Mouse (Mus musculus) embryonic facial prominence, embryonic 14.5 days (tissue): ENCODE measurements around the gene A430078G23Rik. TPM values are rescaled to one million over a fixed set of nuclear protein-coding genes. Genes with fewer than 3 reads are reported as not detected.
"Not testable (repeated sequence)": the region's sequence is repeated elsewhere in the genome, so short reads cannot be mapped to it uniquely, and the experiment has no call there.

Experiments
- ATAC-seq: fragments of 200-750 bp; cut with Nextera tagmentation; 2 replicates; pipeline ENCODE4 v1.8.0; 2017; ENCODE audit warnings: low read depth, moderate number of reproducible peaks, moderate TSS enrichment
- DNase-seq: peaks from one replicate; pipeline ENCODE4 v3.0.0-alpha.2; 2015; ENCODE audit warnings: low spot score
- H3K27ac ChIP-seq: fragments of 300-500 bp; sonication (generic); replicated peaks from 2 replicates; pipeline ENCODE4 v1.5.1; 2014; ENCODE audit warnings: low read depth, mild to moderate bottlenecking, low read length, moderate library complexity
- H3K27me3 ChIP-seq: fragments of 300-500 bp; sonication (generic); replicated peaks from 2 replicates; pipeline ENCODE4 v1.6.1; 2014; ENCODE audit warnings: low read length; ENCODE audit not compliant: control insufficient read depth, insufficient read depth
- H3K36me3 ChIP-seq: fragments of 300-500 bp; sonication (generic); 2 replicates; pipeline ENCODE4 v1.6.1; 2014; ENCODE audit warnings: low read length, mixed read lengths; ENCODE audit not compliant: control insufficient read depth, insufficient read depth
- H3K4me1 ChIP-seq: fragments of 300-500 bp; sonication (generic); 2 replicates; pipeline ENCODE4 v1.6.1; 2014; ENCODE audit warnings: antibody characterized with exemption, low read length; ENCODE audit not compliant: control insufficient read depth, insufficient read depth
- H3K4me2 ChIP-seq: fragments of 300-500 bp; sonication (generic); 2 replicates; pipeline ENCODE4 v1.6.1; 2014; ENCODE audit warnings: low read depth, mild to moderate bottlenecking, low read length, moderate library complexity, mixed read lengths
- H3K4me3 ChIP-seq: fragments of 300-500 bp; sonication (generic); 2 replicates; pipeline ENCODE4 v1.5.1; 2014; ENCODE audit warnings: low read depth, mild to moderate bottlenecking, low read length
- H3K9ac ChIP-seq: fragments of 300-500 bp; sonication (generic); 2 replicates; pipeline ENCODE4 v1.6.1; 2014; ENCODE audit warnings: low read depth, mild to moderate bottlenecking, low read length, moderate library complexity, mixed read lengths
- H3K9me3 ChIP-seq: fragments of 300-500 bp; sonication (generic); 2 replicates; pipeline ENCODE4 v1.6.1; 2016; ENCODE audit warnings: low read length; ENCODE audit not compliant: control insufficient read depth
- WGBS: fragments of 180-500 bp; shearing (Covaris S2); extraction: QIAGEN DNeasy Blood & Tissue Kit; methylation state at CpG from one replicate; pipeline ENCODE4 v1.1.7; 2014; 5-methylcytosine and 5-hydroxymethylcytosine counted together
- polyA plus RNA-seq: library from polyadenylated mRNA; unstranded; fragments of >200 nt; fragmentation: Nextera tagmentation; extraction: Ambion mirVana; gene quantifications from 2 replicates; pipeline ENCODE4 v1.2.1, GENCODE M21; 2014

A430078G23Rik gene
- polyA plus RNA-seq, 1 experiment from 2014 or later = 0.21 TPM

DNA sequence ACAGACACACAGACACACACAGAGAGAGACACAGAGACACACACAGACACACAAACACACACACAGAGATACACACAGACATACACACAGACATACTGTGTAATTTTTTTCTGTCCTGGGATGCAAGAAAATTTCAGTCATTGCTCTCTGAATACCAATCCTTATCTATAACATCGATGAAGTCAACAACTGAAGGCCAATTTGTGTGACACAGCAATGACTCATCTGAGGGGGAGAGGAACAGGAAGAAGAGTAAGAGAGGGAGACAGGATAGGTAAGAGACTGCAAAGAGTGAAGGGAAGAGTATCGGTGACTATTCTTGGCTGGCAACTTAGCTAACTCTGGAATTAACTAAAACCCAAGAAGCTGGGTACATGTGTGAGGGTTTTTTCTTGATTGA, 29.0 kb upstream of the A430078G23Rik start:
- 86% methylated on average over 2 of the region's 2 CpGs for WGBS
- no peaks in the 10 kb centered on the region for H3K36me3 ChIP-seq
- ATAC-seq = no peak

DNA sequence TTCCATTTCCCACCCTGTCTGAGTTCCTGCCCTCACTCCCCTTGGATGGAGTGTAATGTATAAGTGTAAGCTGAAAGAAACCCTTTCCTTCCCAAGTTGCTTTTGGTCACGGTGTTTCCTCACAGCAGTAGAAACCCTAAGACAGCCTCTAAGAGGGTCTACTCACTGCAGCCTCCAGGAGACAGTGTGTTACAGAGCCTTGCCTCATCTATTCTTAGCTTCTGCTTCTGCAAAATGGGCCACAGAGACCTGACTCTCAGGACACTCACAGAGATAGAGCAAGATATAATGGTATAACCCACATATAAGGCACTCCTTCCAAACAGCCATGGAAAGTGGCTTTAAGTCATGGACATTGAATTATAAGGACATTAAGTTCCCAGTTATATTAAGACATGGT, 26.2 kb upstream of the A430078G23Rik start:
- Histone ChIP-seq H3K4me3 (no peak overlapping the region), H3K9ac (no peak overlapping the region), H3K27ac (no peak overlapping the region), H3K36me3 (no peaks in the 10 kb centered on the region), H3K27me3 (no peaks in the 10 kb centered on the region), H3K9me3 (no peaks in the 10 kb centered on the region), H3K4me1 (no peaks in the 10 kb centered on the region), H3K4me2 (no peak overlapping the region)
- no peak for ATAC-seq
- WGBS = 80% methylated on average over 1 of the region's 1 CpGs
- DNase-seq = no peak

More for the DNA sequence above, 29.0 kb upstream of the A430078G23Rik start:
- Histone ChIP-seq H3K4me1 (no peaks in the 10 kb centered on the region), H3K4me2 (no peak overlapping the region), H3K27ac (no peak overlapping the region), H3K9ac (no peak overlapping the region), H3K27me3 (no peaks in the 10 kb centered on the region), H3K9me3 (no peaks in the 10 kb centered on the region), H3K4me3 (no peak overlapping the region)
- DNase-seq = no peak

DNA sequence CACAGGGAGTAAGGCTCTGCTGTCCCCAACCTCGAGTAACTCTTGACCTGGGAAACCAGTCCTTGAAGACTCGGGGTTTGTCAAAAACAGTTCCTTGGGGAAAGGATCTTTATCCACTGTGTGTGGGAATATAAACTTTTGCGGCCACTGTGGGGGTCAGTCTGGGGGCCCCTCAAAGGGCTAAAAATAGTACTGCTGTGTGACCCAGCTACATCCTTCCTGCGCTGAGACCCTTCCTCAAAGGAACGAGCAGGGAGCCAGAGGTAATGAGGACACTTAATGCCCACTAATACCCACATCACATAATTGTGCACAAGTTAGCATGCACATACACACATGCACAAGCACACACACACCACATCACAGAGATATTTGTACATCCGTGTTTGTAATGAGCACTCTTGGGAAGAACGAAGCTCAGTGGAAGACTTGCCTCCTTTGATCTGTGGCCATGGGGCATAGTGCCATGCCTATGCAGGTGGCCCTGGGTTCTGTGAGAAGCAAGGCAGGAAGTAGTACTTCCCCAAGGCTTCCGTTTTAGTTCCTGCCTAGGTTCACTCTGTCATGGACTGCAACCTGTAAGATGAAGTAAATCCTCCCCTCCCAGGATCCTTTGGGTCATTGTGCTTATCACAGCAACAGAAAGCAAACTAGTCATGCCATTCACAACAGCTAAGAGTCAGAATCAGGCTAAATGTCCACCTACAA, 25.5 kb upstream of the A430078G23Rik start:
- Histone ChIP-seq H3K9me3 (no peaks in the 10 kb centered on the region), H3K36me3 (no peaks in the 10 kb centered on the region), H3K27ac (no peak overlapping the region), H3K4me1 (no peaks in the 10 kb centered on the region), H3K9ac (no peak overlapping the region), H3K4me3 (no peak overlapping the region), H3K4me2 (no peak overlapping the region), H3K27me3 (no peaks in the 10 kb centered on the region)
- 67% methylated on average over 8 of the region's 8 CpGs for WGBS
- no peak for ATAC-seq
- no peak for DNase-seq

DNA sequence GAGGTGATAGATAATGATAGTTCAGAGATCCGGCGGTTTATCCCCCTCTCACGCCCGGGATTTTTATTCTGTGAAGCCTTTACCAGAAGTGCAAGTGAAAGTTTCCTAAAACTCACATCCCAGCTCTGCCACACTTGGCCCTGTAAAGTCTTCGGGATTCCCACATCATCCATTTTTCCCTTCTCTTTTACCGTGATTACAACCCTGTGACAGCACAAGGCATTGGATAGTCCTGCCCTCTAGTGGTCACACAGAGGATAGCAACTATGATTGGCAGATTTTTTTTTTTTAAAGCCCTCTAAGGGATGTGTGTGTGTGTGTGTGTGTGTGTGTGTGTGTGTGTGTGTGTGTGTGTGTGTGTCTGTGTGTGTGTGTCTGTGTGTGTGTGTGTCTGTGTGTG, 22.6 kb upstream of the A430078G23Rik start:
- Histone ChIP-seq H3K4me2 (no peak overlapping the region), H3K36me3 (no peaks in the 10 kb centered on the region), H3K9me3 (no peaks in the 10 kb centered on the region), H3K4me3 (no peak overlapping the region), H3K4me1 (no peaks in the 10 kb centered on the region), H3K9ac (no peak overlapping the region), H3K27ac (no peak overlapping the region), H3K27me3 (no peaks in the 10 kb centered on the region)
- peak; percentile 54 for DNase-seq
- 52% methylated on average over 6 of the region's 6 CpGs for WGBS
- ATAC-seq = no peak; the same call in 1 of the 2 replicates

DNA sequence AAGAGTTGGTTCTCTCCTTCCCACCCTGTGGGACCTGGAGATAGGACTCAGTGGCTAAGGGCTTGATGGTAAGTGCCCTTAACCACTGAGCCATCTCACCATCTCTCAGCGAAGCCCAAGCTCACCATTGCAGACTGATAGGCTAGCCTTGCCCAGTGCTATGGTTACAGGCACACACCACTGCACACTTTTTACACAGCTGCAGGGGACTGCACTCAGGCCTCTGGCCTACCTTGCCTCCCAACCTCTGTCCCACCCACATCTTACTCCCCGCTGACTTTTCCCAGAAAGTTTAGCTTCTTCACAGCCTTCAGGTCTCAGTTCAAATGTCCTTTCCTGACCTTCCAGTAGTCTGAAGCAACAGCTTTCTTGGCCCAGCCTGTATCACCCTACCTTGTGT, 21.5 kb upstream of the A430078G23Rik start:
- Histone ChIP-seq H3K27ac (no peak overlapping the region), H3K4me3 (no peak overlapping the region), H3K27me3 (no peaks in the 10 kb centered on the region), H3K4me2 (no peak overlapping the region), H3K4me1 (no peaks in the 10 kb centered on the region), H3K9ac (no peak overlapping the region), H3K9me3 (no peaks in the 10 kb centered on the region), H3K36me3 (no peaks in the 10 kb centered on the region)
- DNase-seq = no peak
- 83% methylated on average over 2 of the region's 2 CpGs for whole genome bisulfite sequencing
- no peak for ATAC-seq

DNA sequence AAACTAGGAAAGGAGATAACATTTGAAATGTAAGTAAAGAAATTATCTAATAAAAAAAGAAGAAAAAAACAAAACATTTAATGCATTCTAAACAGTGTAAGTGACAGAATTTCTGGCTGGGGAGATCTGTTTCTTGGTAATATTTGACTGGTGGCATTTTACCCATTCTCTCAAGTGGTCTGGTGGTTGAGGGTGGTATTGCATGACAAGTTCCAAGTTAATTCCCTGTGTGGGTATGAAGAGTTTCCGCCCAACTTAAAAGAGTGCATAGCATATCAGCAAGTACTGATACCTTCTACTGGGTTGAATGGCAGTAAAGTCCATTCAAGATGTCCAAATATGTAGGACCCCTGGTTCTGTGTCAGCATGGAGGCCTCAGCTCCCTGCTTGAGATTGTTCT, 17.3 kb upstream of the A430078G23Rik start:
- 93% methylated on average over 1 of the region's 1 CpGs for WGBS
- Histone ChIP-seq H3K4me2 (no peak overlapping the region), H3K27ac (no peak overlapping the region), H3K4me1 (no peaks in the 10 kb centered on the region), H3K9me3 (no peaks in the 10 kb centered on the region), H3K36me3 (no peaks in the 10 kb centered on the region), H3K9ac (no peak overlapping the region), H3K4me3 (no peak overlapping the region), H3K27me3 (no peaks in the 10 kb centered on the region)
- ATAC-seq (no peak), DNase-seq (no peak)

DNA sequence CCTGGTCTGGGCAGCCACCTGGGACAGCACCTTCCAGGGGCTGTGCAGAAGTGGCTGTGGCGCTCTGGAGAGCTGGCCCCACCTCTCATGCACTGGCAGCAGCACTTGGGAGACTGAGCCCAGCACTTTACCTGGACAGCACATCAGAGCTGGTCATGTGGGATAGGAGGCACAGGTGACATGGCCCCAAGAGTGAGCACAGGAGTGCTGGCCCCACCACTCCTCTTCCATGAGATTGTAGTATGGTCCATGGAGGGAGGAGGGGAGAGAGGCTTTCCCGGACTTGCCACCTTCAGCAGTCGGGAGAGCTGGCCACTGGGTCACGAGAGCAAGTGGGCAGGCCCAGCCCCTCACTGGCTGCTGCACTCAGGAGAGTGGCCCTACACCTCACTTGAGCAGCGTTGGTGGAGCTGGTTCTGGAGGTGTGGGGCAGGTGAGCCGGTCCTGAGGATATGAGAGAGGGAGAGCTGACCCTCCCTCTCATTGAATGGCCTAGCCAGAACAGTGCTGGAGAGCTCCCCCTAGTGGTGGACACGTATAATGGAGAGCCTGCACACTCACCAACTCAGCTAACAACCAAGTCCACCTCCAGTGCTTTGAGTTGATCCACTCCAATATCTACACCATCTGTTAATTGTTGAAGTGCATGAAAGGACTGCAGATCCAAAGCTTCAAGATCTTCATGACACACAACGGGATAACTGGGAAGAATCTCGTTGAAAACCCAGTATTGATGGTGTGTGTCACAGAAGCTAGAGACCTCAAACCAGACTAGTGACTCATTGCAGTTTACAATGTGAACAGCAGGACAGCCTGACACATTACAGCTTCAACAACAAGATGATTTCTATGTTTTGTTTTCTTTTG, 16.3 kb upstream of the A430078G23Rik start:
- Histone ChIP-seq H3K9ac (no peak overlapping the region), H3K4me1 (no peaks in the 10 kb centered on the region), H3K36me3 (no peaks in the 10 kb centered on the region), H3K4me3 (no peak overlapping the region), H3K4me2 (no peak overlapping the region), H3K27me3 (no peaks in the 10 kb centered on the region), H3K9me3 (no peaks in the 10 kb centered on the region), H3K27ac (no peak overlapping the region)
- no peak for ATAC-seq
- DNase-seq = peak; percentile 22
- 52% methylated on average over 9 of the region's 9 CpGs for WGBS

DNA sequence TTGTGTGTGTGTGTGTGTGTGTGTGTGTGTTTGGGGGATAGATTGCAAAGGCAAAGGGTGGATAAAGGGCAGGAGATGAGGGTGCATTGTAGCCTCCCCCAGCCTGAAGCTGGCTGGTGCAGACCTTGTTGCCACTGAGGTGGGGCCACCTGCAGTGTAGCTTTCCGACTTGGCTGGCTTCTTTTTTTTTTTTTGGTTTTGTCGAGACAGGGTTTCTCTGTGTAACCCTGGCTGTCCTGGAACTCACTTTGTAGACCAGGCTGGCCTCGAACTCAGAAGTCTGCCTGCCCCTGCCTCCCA, 15.7 kb upstream of the A430078G23Rik start:
- not testable (repeated sequence) for H3K4me3 ChIP-seq, H3K27ac ChIP-seq, DNase-seq, H3K9me3 ChIP-seq, H3K9ac ChIP-seq, H3K27me3 ChIP-seq, H3K36me3 ChIP-seq, ATAC-seq, H3K4me1 ChIP-seq, H3K4me2 ChIP-seq
- WGBS = 72% methylated on average over 3 of the region's 3 CpGs

DNA sequence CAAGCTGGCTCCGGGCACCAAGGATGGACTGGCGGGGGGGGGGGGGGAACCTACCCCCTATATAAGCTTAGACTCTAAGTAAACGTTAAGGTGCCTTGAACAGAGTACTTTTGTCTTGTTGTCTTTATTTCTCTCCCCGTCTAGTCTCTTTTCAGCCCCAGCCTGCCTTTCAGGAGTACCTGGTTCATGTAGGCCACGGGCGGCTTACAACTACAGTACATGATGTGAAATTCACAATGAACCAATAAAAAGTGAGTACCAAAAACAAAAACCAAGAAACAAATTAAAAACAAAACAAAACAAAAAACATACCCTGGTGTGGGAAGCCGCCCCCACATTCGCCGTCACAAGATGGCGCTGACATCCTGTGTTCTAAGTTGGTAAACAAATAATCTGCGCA, 15.2 kb upstream of the A430078G23Rik start:
- Histone ChIP-seq H3K4me3 (no peak overlapping the region), H3K4me2 (no peak overlapping the region), H3K36me3 (no peaks in the 10 kb centered on the region), H3K4me1 (no peaks in the 10 kb centered on the region), H3K27ac (no peak overlapping the region), H3K9me3 (no peaks in the 10 kb centered on the region), H3K9ac (no peak overlapping the region), H3K27me3 (no peaks in the 10 kb centered on the region)
- 91% methylated on average over 10 of the region's 11 CpGs for WGBS
- ATAC-seq (no peak), DNase-seq (no peak)
